Mouse (Mus musculus) right cerebral cortex, postnatal 10 days (tissue): ENCODE measurements at regions not wholly inside any gene's neighbourhood (a gene's known extent, or its start where the extent isn't known, plus 50 kb on each side); places are given as distances from the start of the nearest gene placed in this dataset.
"Not testable (repeated sequence)": the region's sequence is repeated elsewhere in the genome, so short reads cannot be mapped to it uniquely, and the experiment has no call there.

Experiments
- DNase-seq, 2 experiments: peaks; one replicate each; pipeline ENCODE4 v3.0.0; 2021; ENCODE audit warnings: low spot score in 2 of 2

- no peak for DNase-seq
These were observed 304.7 kb upstream of the Shh start for GRCm38 (mm10) chr5:28771796-28772195.

GRCm38 (mm10) chr5:28756171-28756948 is 289.3 kb upstream of the Shh start:
- peak; percentile 57 to 63 for DNase-seq

- DNase-seq: not testable (repeated sequence)
These were observed 284.8 kb upstream of the Shh start for GRCm38 (mm10) chr5:28751821-28752220.

- DNase-seq: peak; percentile 52 to 58
These were observed 267.7 kb upstream of the Shh start for GRCm38 (mm10) chr5:28734768-28735167.

GRCm38 (mm10) chr5:28722067-28722466 is 255.0 kb upstream of the Shh start:
- no peak for DNase-seq

- peak; percentile 38 to 41 for DNase-seq
These were observed 247.9 kb upstream of the Shh start for GRCm38 (mm10) chr5:28714978-28715377.

GRCm38 (mm10) chr5:28710517-28710916 is 243.5 kb upstream of the Shh start:
- DNase-seq: no peak

- DNase-seq: no peak
These were observed 242.6 kb upstream of the Shh start for GRCm38 (mm10) chr5:28709626-28710025.

- DNase-seq: peak in 1 of 2 experiments; percentile 29
These were observed 237.3 kb upstream of the Shh start for GRCm38 (mm10) chr5:28704359-28704758.

- no peak for DNase-seq
These were observed 229.9 kb upstream of the Shh start for GRCm38 (mm10) chr5:28696966-28697365.

GRCm38 (mm10) chr5:28690110-28690509 is 223.1 kb upstream of the Shh start:
- no peak for DNase-seq

- DNase-seq: no peak
These were observed 222.6 kb upstream of the Shh start for GRCm38 (mm10) chr5:28689651-28690050.

- DNase-seq: no peak
These were observed 222.1 kb upstream of the Shh start for GRCm38 (mm10) chr5:28689136-28689535.

GRCm38 (mm10) chr5:28682821-28683220 is 215.8 kb upstream of the Shh start:
- peak in 1 of 2 experiments; percentile 10 for DNase-seq

GRCm38 (mm10) chr5:28680311-28680710 is 213.3 kb upstream of the Shh start:
- DNase-seq: no peak

- DNase-seq: peak; percentile 31 to 45
These were observed 212.7 kb upstream of the Shh start for GRCm38 (mm10) chr5:28679761-28680160.

- no peak for DNase-seq
These were observed 163.1 kb upstream of the Shh start for GRCm38 (mm10) chr5:28630186-28630585.

- peak in 1 of 2 experiments; percentile 44 for DNase-seq
These were observed 144.8 kb upstream of the Shh start for GRCm38 (mm10) chr5:28611885-28612284.

GRCm38 (mm10) chr5:28596537-28597314 is 129.7 kb upstream of the Shh start:
- no peak for DNase-seq

- no peak for DNase-seq
These were observed 104.4 kb upstream of the Shh start for GRCm38 (mm10) chr5:28571347-28571998.

GRCm38 (mm10) chr5:28568417-28568816 is 101.4 kb upstream of the Shh start:
- no peak for DNase-seq

GRCm38 (mm10) chr5:28567341-28567905 is 100.4 kb upstream of the Shh start:
- no peak for DNase-seq
